In the genomic region with DNA sequence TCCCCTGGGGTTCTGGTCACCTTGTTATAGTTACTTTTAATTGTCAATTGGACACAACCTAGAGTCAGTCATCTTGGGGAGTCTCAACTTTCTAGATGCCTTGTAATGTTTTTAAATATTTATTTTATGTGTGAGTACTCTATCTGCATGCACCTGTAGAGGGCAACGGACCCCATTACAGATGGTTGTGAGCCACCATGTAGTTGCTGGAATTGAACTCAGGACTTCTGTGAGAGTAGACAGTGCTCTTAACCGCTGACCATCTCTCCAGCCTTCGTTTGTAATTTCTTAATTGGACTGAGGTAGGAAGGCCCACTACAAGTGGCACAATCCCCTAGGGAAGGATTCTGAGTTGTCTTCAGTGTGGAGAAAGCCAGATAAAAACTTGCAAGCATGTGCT, we compare ENCODE assay signal across 10 mouse cellular contexts. TPM values are rescaled to one million over a fixed set of nuclear protein-coding genes. Genes with fewer than 3 reads are reported as not detected.
DNase-seq lines count a peak whose midpoint lies in the region; ATAC-seq and TF ChIP-seq lines count a peak whose summit lies in the region.
"Had no signal": no experiment of that assay in that cellular context is flagged by ENCODE, and none has a peak within 500 bp of the region (broad histone marks: within the 10 kb centered on the region; RNA-seq: fewer than 3 reads in every experiment).

No protein-coding gene starts in this region.

- H3K4me2 ChIP-seq in forebrain, embryonic 11.5 days (ENCODE audit: low read depth, low read length, severe bottlenecking), result peak overlapping the region; percentile 60
- peak overlapping the region; percentile 94 for H3K4me2 ChIP-seq in limb, embryonic 14.5 days (replicated peaks; ENCODE audit: low read depth, low read length, severe bottlenecking)
- H3K4me2 ChIP-seq in stomach, embryonic 15.5 days, result peak overlapping the region; percentile 98

- peak overlapping the region; percentile 74 for H3K9ac ChIP-seq in forebrain, embryonic 11.5 days (ENCODE audit: low read length)
- H3K9ac ChIP-seq in limb, embryonic 14.5 days (ENCODE audit: low read depth, low read length, severe bottlenecking), result peak overlapping the region; percentile 62
- peak overlapping the region; percentile 43; the same call in 1 of the 2 replicates for H3K9ac ChIP-seq in stomach, embryonic 15.5 days

- no peaks in the 10 kb centered on the region for H3K36me3 ChIP-seq in spleen, adult 2 months (ENCODE audit: control insufficient read depth, insufficient read depth, low read length)
- peaks cover 2% of the 10 kb centered on the region; the same call in 1 of the 2 replicates for H3K36me3 ChIP-seq in forebrain, embryonic 11.5 days (ENCODE audit: control insufficient read depth, insufficient read depth, low read length)
- peaks cover 11% of the 10 kb centered on the region; the same call in 1 of the 2 replicates for H3K36me3 ChIP-seq in limb, embryonic 14.5 days (ENCODE audit: control insufficient read depth, insufficient read depth, low read length)
- H3K36me3 ChIP-seq in stomach, embryonic 15.5 days, result no peaks in the 10 kb centered on the region

- no peaks in the 10 kb centered on the region for H3K27me3 ChIP-seq in spleen, adult 2 months (ENCODE audit: control insufficient read depth, insufficient read depth, low read length)
- H3K27me3 ChIP-seq in forebrain, embryonic 11.5 days (ENCODE audit: control insufficient read depth, insufficient read depth, low read length), result no peaks in the 10 kb centered on the region
- H3K27me3 ChIP-seq in limb, embryonic 14.5 days (ENCODE audit: control insufficient read depth, insufficient read depth, low read length), result no peaks in the 10 kb centered on the region
- H3K27me3 ChIP-seq in stomach, embryonic 15.5 days (replicated peaks), result no peaks in the 10 kb centered on the region

- H3K4me1 ChIP-seq in spleen, adult 2 months (ENCODE audit: control insufficient read depth, insufficient read depth, insufficient read length), result no peaks in the 10 kb centered on the region; the same call in 1 of the 2 replicates
- peaks cover 3% of the 10 kb centered on the region for H3K4me1 ChIP-seq in forebrain, embryonic 11.5 days (replicated peaks; ENCODE audit: control insufficient read depth, insufficient read depth, low read length)
- no peaks in the 10 kb centered on the region for H3K4me1 ChIP-seq in limb, embryonic 14.5 days (ENCODE audit: control insufficient read depth, insufficient read depth, low read length)
- peaks cover 9% of the 10 kb centered on the region for H3K4me1 ChIP-seq in stomach, embryonic 15.5 days

- H3K27ac ChIP-seq in spleen, adult 2 months (ENCODE audit: insufficient read depth, low read length), result no peak overlapping the region
- H3K27ac ChIP-seq in forebrain, embryonic 11.5 days (ENCODE audit: low read depth, low read length), result no peak overlapping the region
- H3K27ac ChIP-seq in limb, embryonic 14.5 days (replicated peaks; ENCODE audit: low read depth, low read length), result 0 out of 2 replicates have a peak overlapping the region, but pooled peaks have one; percentile 5
- H3K27ac ChIP-seq in stomach, embryonic 15.5 days, result no peak overlapping the region

- no peak for ATAC-seq in forebrain, embryonic 11.5 days (replicated peaks; ENCODE audit: low FRiP score)
- ATAC-seq in limb, embryonic 14.5 days (ENCODE audit: low FRiP score, low read depth), result no peak
- ATAC-seq in stomach, embryonic 15.5 days (ENCODE audit: insufficient read depth, low FRiP score, low read depth), result no peak

- peak overlapping the region; percentile 99 for H3K4me3 ChIP-seq in spleen, adult 2 months (ENCODE audit: extremely low read depth, insufficient read depth, insufficient read length)
- peak overlapping the region; percentile 70 for H3K4me3 ChIP-seq in forebrain, embryonic 11.5 days (ENCODE audit: low read depth, low read length)
- H3K4me3 ChIP-seq in limb, embryonic 14.5 days (replicated peaks; ENCODE audit: low read length), result peak overlapping the region; percentile 76
- H3K4me3 ChIP-seq in stomach, embryonic 15.5 days (replicated peaks), result peak overlapping the region; percentile 76

- DNase-seq in spleen, adult 2 months (ENCODE audit: low read depth in 1 of 2, low spot score in 2 of 2), result no peak
- no peak for DNase-seq in spleen, postnatal 10 days (ENCODE audit: low spot score in 2 of 2)
- no peak for DNase-seq in forebrain, embryonic 11.5 days (ENCODE audit: low spot score)
- DNase-seq in limb, embryonic 14.5 days (ENCODE audit: low spot score), result no peak
- no peak for DNase-seq in frontal cortex, postnatal 14 days (ENCODE audit: low spot score in 2 of 2)
- no peak for DNase-seq in layer of hippocampus, postnatal 10 days (ENCODE audit: low spot score in 2 of 2)
- no peak for DNase-seq in kidney, postnatal 14 days
- DNase-seq: kidney, adult 2 months; right cerebral cortex, postnatal 14 days had no signal

- no peak for TF ChIP-seq POLR2A in spleen, adult 2 months (IDR thresholded peaks at IDR 0.05; ENCODE audit: low read depth, low read length)
- TF ChIP-seq POLR2A in limb, embryonic 14.5 days (IDR thresholded peaks at IDR 0.05; ENCODE audit: borderline replicate concordance, extremely low read depth, insufficient read depth, insufficient read length), result no peak

- whole genome bisulfite sequencing in spleen, adult 2 months, result 74% methylated on average over 3 of the region's 3 CpGs
- WGBS in forebrain, embryonic 11.5 days, result 77% methylated on average over 3 of the region's 3 CpGs
- 67% methylated on average over 3 of the region's 3 CpGs for WGBS in limb, embryonic 14.5 days
- WGBS in stomach, embryonic 15.5 days, result 67% methylated on average over 3 of the region's 3 CpGs

- H3K9me3 ChIP-seq in forebrain, embryonic 11.5 days (ENCODE audit: control insufficient read depth, low read length), result no peaks in the 10 kb centered on the region
- no peaks in the 10 kb centered on the region for H3K9me3 ChIP-seq in limb, embryonic 14.5 days (ENCODE audit: control insufficient read depth, low read length)
- no peaks in the 10 kb centered on the region for H3K9me3 ChIP-seq in stomach, embryonic 15.5 days

- TF ChIP-seq CTCF in spleen, adult 2 months (IDR thresholded peaks at IDR 0.05; ENCODE audit: extremely low read depth, insufficient read depth, insufficient read length, insufficient replicate concordance), result no peak

RNA-seq across cellular contexts. Expression of gene Cenpm, which starts 1.2 kb away (rescaled TPM):
- 10.2 and 16.8 TPM in 2 replicates for polyA plus RNA-seq in spleen, adult 2 months (2012; rRNA removed)
- polyA plus RNA-seq in forebrain, embryonic 11.5 days (2014; fragmentation: Nextera tagmentation; extraction: Ambion mirVana), result 91.6 and 100 TPM in 2 replicates
- 39.4 and 43.3 TPM in 2 replicates for polyA plus RNA-seq in limb, embryonic 14.5 days (2012; rRNA removed)
- 57.7 and 59.3 TPM in 2 replicates for polyA plus RNA-seq in limb, embryonic 14.5 days (2014; fragmentation: Nextera tagmentation; extraction: Ambion mirVana)
- polyA plus RNA-seq in stomach, embryonic 15.5 days (2015; fragmentation: Nextera tagmentation; extraction: Ambion mirVana), result 51.0 and 57.6 TPM in 2 replicates
- 1 to 10 TPM; 6.5 to 9.0 TPM for total RNA-seq in layer of hippocampus, postnatal 10 days (2021)

RNA-seq across cellular contexts. Expression of gene 1500009C09Rik, which starts 8.9 kb away (rescaled TPM):
- polyA plus RNA-seq in spleen, adult 2 months (2012; rRNA removed), result 0.05 and 0.08 TPM in 2 replicates
- 2.2 and 2.4 TPM in 2 replicates for polyA plus RNA-seq in forebrain, embryonic 11.5 days (2014; fragmentation: Nextera tagmentation; extraction: Ambion mirVana)
- 0.35 and 0.40 TPM in 2 replicates for polyA plus RNA-seq in limb, embryonic 14.5 days (2012; rRNA removed)
- polyA plus RNA-seq in limb, embryonic 14.5 days (2014; fragmentation: Nextera tagmentation; extraction: Ambion mirVana), result not detected in 2 replicates
- polyA plus RNA-seq in stomach, embryonic 15.5 days (2015; fragmentation: Nextera tagmentation; extraction: Ambion mirVana), result 0.08 TPM in 1 of 2 replicates, not detected in the other
- total RNA-seq in layer of hippocampus, postnatal 10 days (2021), result 10 to 100 TPM; 79.9 to 88.8 TPM

RNA-seq across cellular contexts. Expression of gene Tnfrsf13c, which starts 19.1 kb away (rescaled TPM):
- polyA plus RNA-seq in spleen, adult 2 months (2012; rRNA removed), result 120 and 179 TPM in 2 replicates
- polyA plus RNA-seq in forebrain, embryonic 11.5 days (2014; fragmentation: Nextera tagmentation; extraction: Ambion mirVana), result 0.35 and 0.64 TPM in 2 replicates
- polyA plus RNA-seq in limb, embryonic 14.5 days (2012; rRNA removed), result 0.29 and 0.46 TPM in 2 replicates
- polyA plus RNA-seq in limb, embryonic 14.5 days (2014; fragmentation: Nextera tagmentation; extraction: Ambion mirVana), result 0.22 and 0.29 TPM in 2 replicates
- 0.06 and 0.13 TPM in 2 replicates for polyA plus RNA-seq in stomach, embryonic 15.5 days (2015; fragmentation: Nextera tagmentation; extraction: Ambion mirVana)
- 1 to 10 TPM in 1 of 2 experiments, under 1 TPM in 1; 0.69 to 1.0 TPM for total RNA-seq in layer of hippocampus, postnatal 10 days (2021)

RNA-seq across cellular contexts. Expression of gene Shisa8, which starts 30.7 kb away (rescaled TPM):
- 5.4 and 14.7 TPM in 2 replicates for polyA plus RNA-seq in spleen, adult 2 months (2012; rRNA removed)
- polyA plus RNA-seq in forebrain, embryonic 11.5 days (2014; fragmentation: Nextera tagmentation; extraction: Ambion mirVana), result 0.87 and 1.2 TPM in 2 replicates
- polyA plus RNA-seq in limb, embryonic 14.5 days (2012; rRNA removed), result 1.1 and 1.5 TPM in 2 replicates
- polyA plus RNA-seq in limb, embryonic 14.5 days (2014; fragmentation: Nextera tagmentation; extraction: Ambion mirVana), result 0.41 and 0.54 TPM in 2 replicates
- polyA plus RNA-seq in stomach, embryonic 15.5 days (2015; fragmentation: Nextera tagmentation; extraction: Ambion mirVana), result 0.19 TPM in 2 replicates
- 1 to 10 TPM; 2.0 to 3.1 TPM for total RNA-seq in layer of hippocampus, postnatal 10 days (2021)

RNA-seq across cellular contexts. Expression of gene Sept3, which starts 31.4 kb away (rescaled TPM):
- 1.6 and 1.8 TPM in 2 replicates for polyA plus RNA-seq in spleen, adult 2 months (2012; rRNA removed)
- polyA plus RNA-seq in forebrain, embryonic 11.5 days (2014; fragmentation: Nextera tagmentation; extraction: Ambion mirVana), result 157 and 162 TPM in 2 replicates
- 23.7 and 26.6 TPM in 2 replicates for polyA plus RNA-seq in limb, embryonic 14.5 days (2012; rRNA removed)
- polyA plus RNA-seq in limb, embryonic 14.5 days (2014; fragmentation: Nextera tagmentation; extraction: Ambion mirVana), result 12.0 and 13.3 TPM in 2 replicates
- polyA plus RNA-seq in stomach, embryonic 15.5 days (2015; fragmentation: Nextera tagmentation; extraction: Ambion mirVana), result 10.2 and 12.4 TPM in 2 replicates
- total RNA-seq in layer of hippocampus, postnatal 10 days (2021), result 100 to 1,000 TPM; 617 to 640 TPM

Comparison
In these comparisons a context has a peak if more than half of its experiments do, and no peak if none do; other contexts are left out.
1. RNA of gene Tnfrsf13c, which starts 19.1 kb away (polyA plus RNA-seq): 120 to 179 TPM in spleen, adult 2 months; 0.35 to 0.64 TPM in forebrain, embryonic 11.5 days, 0.22 to 0.46 TPM in limb, embryonic 14.5 days and 0.06 to 0.13 TPM in stomach, embryonic 15.5 days; every median in the first group is over 10 times any median in the second.
2. Peak in every context shown above with its lines, with median percentiles within 50 percentile points of each other: H3K4me3 ChIP-seq, H3K4me2 ChIP-seq and H3K9ac ChIP-seq.